Mouse (Mus musculus) cerebellum, postnatal 4 days (tissue): Measurements from ENCODE around the gene Rasgef1c.

Experiments used
- DNase-seq, 2 experiments: peaks; one replicate each; pipeline ENCODE4 v3.0.0; 2022; ENCODE audit warnings: low spot score in 2 of 2, mixed read lengths in 1 of 2

Rasgef1c gene

GRCm38 (mm10) chr11:50022085-50022484 lies 120.5 kb downstream of the Rasgef1c start:
- no peak for DNase-seq

- no peak for DNase-seq
Observed at GRCm38 (mm10) chr11:50024445-50024832, 122.8 kb downstream of the Rasgef1c start.

- peak; percentile 91 to 97 for DNase-seq
Observed at GRCm38 (mm10) chr11:50024833-50025720, 123.4 kb downstream of the Rasgef1c start, which contains the start of gene Rnf130. Gene Rnf130 (plus strand): TSS chr11:50025346.

- no peak for DNase-seq
Observed at GRCm38 (mm10) chr11:50025721-50026520, 124.3 kb downstream of the Rasgef1c start.

GRCm38 (mm10) chr11:50026521-50027090 lies 125.0 kb downstream of the Rasgef1c start:
- no peak for DNase-seq

- DNase-seq, result no peak
Observed at GRCm38 (mm10) chr11:50028416-50028815, 126.8 kb downstream of the Rasgef1c start.
